Mouse (Mus musculus): ENCODE data around the gene Pcx.

GRCm38 (mm10) chr19:4613464-4614304, 103.4 kb downstream of the Pcx start:
- TF ChIP-seq CTCF (IDR thresholded peaks at IDR 0.05; ENCODE audit: borderline replicate concordance, insufficient read depth, low read depth, low read length): no peak
- TF ChIP-seq POLR2A (IDR thresholded peaks at IDR 0.05; ENCODE audit: borderline replicate concordance, insufficient read depth, low read length): no peak

All from cerebellum, adult 2 months (tissue).